Mouse (Mus musculus) kidney, postnatal 10 days (tissue): ENCODE data around the gene F2r.

Experiments used
- DNase-seq: peaks from one replicate; pipeline ENCODE4 v3.0.0; 2021; ENCODE audit warnings: mixed read lengths

Gene F2r

GRCm38 (mm10) chr13:95592860-95593259 lies 25.4 kb downstream of the F2r start:
- peak; percentile 10 for DNase-seq

GRCm38 (mm10) chr13:95591606-95592005 lies 26.7 kb downstream of the F2r start:
- DNase-seq: no peak

- DNase-seq: no peak
These were observed 30.7 kb downstream of the F2r start for GRCm38 (mm10) chr13:95587628-95588027.

GRCm38 (mm10) chr13:95584898-95585297 lies 33.4 kb downstream of the F2r start:
- DNase-seq: no peak

GRCm38 (mm10) chr13:95583237-95584189 lies 34.8 kb downstream of the F2r start:
- no peak for DNase-seq

GRCm38 (mm10) chr13:95581850-95582249 lies 36.4 kb downstream of the F2r start:
- no peak for DNase-seq

- no peak for DNase-seq
These were observed 40.1 kb downstream of the F2r start for GRCm38 (mm10) chr13:95578016-95578697.

GRCm38 (mm10) chr13:95570877-95571276 lies 47.4 kb downstream of the F2r start:
- no peak for DNase-seq

- no peak for DNase-seq
These were observed 49.0 kb downstream of the F2r start for GRCm38 (mm10) chr13:95569326-95569725.

GRCm38 (mm10) chr13:95568336-95568735 lies 50.0 kb downstream of the F2r start:
- no peak for DNase-seq

- no peak for DNase-seq
These were observed 51.3 kb downstream of the F2r start for GRCm38 (mm10) chr13:95566841-95567551.

- DNase-seq: peak; percentile 73
These were observed 54.6 kb downstream of the F2r start for GRCm38 (mm10) chr13:95563693-95564092.

- DNase-seq: no peak
These were observed 55.1 kb downstream of the F2r start for GRCm38 (mm10) chr13:95563066-95563610.

GRCm38 (mm10) chr13:95557326-95557725 lies 61.0 kb downstream of the F2r start:
- no peak for DNase-seq

- DNase-seq: no peak
These were observed 64.3 kb downstream of the F2r start for GRCm38 (mm10) chr13:95553885-95554492.
